Mouse (Mus musculus) myocyte (in vitro differentiated cells): ENCODE measurements around the gene Arl2bp. TPM values are rescaled to one million over a fixed set of nuclear protein-coding genes. Genes with fewer than 3 reads are reported as not detected.

Experiments
- H3K27me3 ChIP-seq: one replicate; pipeline ENCODE4 v1.6.1; 2011; ENCODE audit not compliant: control insufficient read depth, insufficient read depth, insufficient read length
- H3K36me3 ChIP-seq: one replicate; pipeline ENCODE4 v1.6.1; 2011; ENCODE audit not compliant: control insufficient read depth, insufficient read depth
- H3K4me2 ChIP-seq: one replicate; pipeline ENCODE4 v1.6.1; 2011; ENCODE audit warnings: low read depth, control low read depth
- H3K4me3 ChIP-seq: one replicate; pipeline ENCODE4 v1.5.1; 2011; ENCODE audit warnings: mild to moderate bottlenecking, control low read depth, moderate library complexity
- H3K79me2 ChIP-seq: one replicate; pipeline ENCODE4 v1.6.1; 2011; ENCODE audit not compliant: control insufficient read depth, insufficient read depth
- H3ac ChIP-seq: one replicate; pipeline ENCODE4 v1.6.1; 2011; ENCODE audit not compliant: control insufficient read depth, insufficient read length
- CEBPB ChIP-seq: IDR thresholded peaks from 2 replicates; pipeline ENCODE4 v1.6.1; 2011; ENCODE audit warnings: mild to moderate bottlenecking, moderate library complexity; ENCODE audit not compliant: poor library complexity, insufficient read depth, severe bottlenecking
- E2F4 ChIP-seq: IDR thresholded peaks from one replicate; pipeline ENCODE4 v1.6.1; 2011; ENCODE audit warnings: mild to moderate bottlenecking, control low read depth, moderate library complexity; ENCODE audit not compliant: insufficient read depth
- MAX ChIP-seq: IDR thresholded peaks from one replicate; pipeline ENCODE4 v1.6.1; 2011; ENCODE audit warnings: low read depth, mild to moderate bottlenecking, control low read depth
- MYOD1 ChIP-seq, 3 experiments: IDR thresholded peaks; one replicate each; pipeline ENCODE4 v1.6.1; 2011; ENCODE audit warnings: control low read depth in 2 of 3, low read depth in 2 of 3, mild to moderate bottlenecking in 2 of 3, moderate library complexity in 1 of 3; ENCODE audit not compliant: insufficient read length in 2 of 3, control insufficient read depth in 1 of 3
- MYOG ChIP-seq, 3 experiments: IDR thresholded peaks; one replicate each; pipeline ENCODE4 v1.6.1; 2011; ENCODE audit warnings: control low read depth in 2 of 3, low read depth in 2 of 3, mild to moderate bottlenecking in 2 of 3; ENCODE audit not compliant: insufficient read length in 2 of 3, control insufficient read depth in 1 of 3, insufficient read depth in 1 of 3
- POLR2A ChIP-seq: IDR thresholded peaks from one replicate; pipeline ENCODE4 v1.6.1; 2011; ENCODE audit warnings: low read depth, mild to moderate bottlenecking, control low read depth, moderate library complexity; ENCODE audit not compliant: insufficient read length
- POLR2AphosphoS2 ChIP-seq: IDR thresholded peaks from one replicate; pipeline ENCODE4 v1.6.1; 2011; ENCODE audit warnings: low read depth, control low read depth; ENCODE audit not compliant: insufficient read length
- REST ChIP-seq: IDR thresholded peaks from one replicate; pipeline ENCODE4 v1.6.1; 2011; ENCODE audit warnings: mild to moderate bottlenecking, control low read depth, moderate library complexity; ENCODE audit not compliant: insufficient read depth, insufficient read length
- SRF ChIP-seq: IDR thresholded peaks from one replicate; pipeline ENCODE4 v1.6.1; 2011; ENCODE audit warnings: low read depth; ENCODE audit not compliant: control insufficient read depth, insufficient read length
- TCF12 ChIP-seq: IDR thresholded peaks from one replicate; pipeline ENCODE4 v1.6.1; 2011; ENCODE audit warnings: mild to moderate bottlenecking, control low read depth; ENCODE audit not compliant: poor library complexity, insufficient read depth, severe bottlenecking
- TCF3 ChIP-seq: IDR thresholded peaks from one replicate; pipeline ENCODE4 v1.6.1; 2011; ENCODE audit warnings: low read depth, control low read depth; ENCODE audit not compliant: insufficient read length
- USF1 ChIP-seq: IDR thresholded peaks from one replicate; pipeline ENCODE4 v1.6.1; 2011; ENCODE audit warnings: low read depth, mild to moderate bottlenecking, control low read depth, moderate library complexity
- polyA plus RNA-seq: library from polyadenylated mRNA; unstranded; fragments of >200 nt; fragmentation: generic; extraction: Trizol; gene quantifications from one replicate; pipeline ENCODE4 v1.2.1, GENCODE M21; 2012; ENCODE audit warnings: missing spikeins

Arl2bp gene
- polyA plus RNA-seq, 1 experiment, result 67.4 TPM

- no peak overlapping the region for H3K4me2 ChIP-seq
- TF ChIP-seq POLR2A, result no peak
- no peak for TF ChIP-seq MAX
- no peak for TF ChIP-seq POLR2AphosphoS2
- TF ChIP-seq CEBPB, result no peak
- TF ChIP-seq TCF3, result no peak
- TF ChIP-seq MYOD1 (IDR thresholded peaks at IDR 0.05; ENCODE audit: control insufficient read depth in 1 of 3, insufficient read length in 2 of 3, low read depth in 2 of 3), result no peak
- TF ChIP-seq TCF12, result no peak
- no peak for TF ChIP-seq USF1
- TF ChIP-seq REST, result no peak
- no peak for TF ChIP-seq E2F4
- no peak for TF ChIP-seq SRF
- no peak for TF ChIP-seq MYOG (IDR thresholded peaks at IDR 0.05; ENCODE audit: control insufficient read depth in 1 of 3, insufficient read depth in 1 of 3, insufficient read length in 2 of 3, low read depth in 2 of 3)
- H3K4me3 ChIP-seq, result no peak overlapping the region
These were observed 19.6 kb downstream of the Arl2bp start for GRCm38 (mm10) chr8:94685953-94686352.

GRCm38 (mm10) chr8:94694701-94695100 is 28.3 kb downstream of the Arl2bp start:
- TF ChIP-seq USF1 (no peak), POLR2AphosphoS2 (no peak), REST (no peak), E2F4 (no peak), MYOG (IDR thresholded peaks at IDR 0.05; ENCODE audit: control insufficient read depth in 1 of 3, insufficient read depth in 1 of 3, insufficient read length in 2 of 3, low read depth in 2 of 3) (no peak), SRF (no peak), TCF12 (no peak), TCF3 (no peak), POLR2A (no peak), MAX (no peak), MYOD1 (IDR thresholded peaks at IDR 0.05; ENCODE audit: control insufficient read depth in 1 of 3, insufficient read length in 2 of 3, low read depth in 2 of 3) (no peak), CEBPB (no peak)

More at GRCm38 (mm10) chr8:94685953-94686352, 19.6 kb downstream of the Arl2bp start:
- Histone ChIP-seq H3ac (no peak overlapping the region), H3K27me3 (no peaks in the 10 kb centered on the region), H3K79me2 (no peaks in the 10 kb centered on the region), H3K36me3 (no peaks in the 10 kb centered on the region)

DNA sequence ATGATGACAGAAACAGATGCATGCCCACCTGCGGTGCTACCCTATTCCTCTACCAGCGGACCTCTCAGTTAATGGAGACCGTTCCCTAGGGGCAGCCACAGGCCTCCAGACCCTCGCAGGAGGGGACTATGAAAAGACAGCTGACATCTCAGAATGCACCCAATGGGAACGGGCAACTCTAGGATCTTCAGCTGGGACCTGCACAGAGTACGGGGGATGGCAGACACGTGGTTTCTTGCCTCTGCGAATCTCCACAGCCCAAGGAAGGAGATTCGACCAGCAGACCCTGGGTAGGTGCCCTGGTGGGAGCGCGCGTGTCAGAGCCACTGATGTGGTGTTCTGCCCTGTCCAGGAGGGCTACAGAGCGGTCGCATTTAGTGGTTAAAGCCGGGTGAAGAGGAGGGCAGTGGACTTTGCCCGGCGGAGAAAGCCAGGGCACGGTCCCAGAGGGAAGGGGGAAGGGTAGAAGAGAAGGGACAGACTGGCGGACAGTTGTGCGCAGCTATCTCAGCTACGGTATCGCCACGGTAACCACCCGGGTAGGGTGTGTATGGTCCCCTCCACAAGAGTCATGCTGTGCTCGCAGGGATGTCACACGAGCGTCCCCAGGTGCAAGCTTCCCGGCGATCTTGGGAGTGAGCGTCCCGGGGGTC is 29.1 kb downstream of the Arl2bp start:
- TF ChIP-seq TCF12, result no peak
- TF ChIP-seq POLR2A, result no peak
- TF ChIP-seq MYOG (IDR thresholded peaks at IDR 0.05; ENCODE audit: control insufficient read depth in 1 of 3, insufficient read depth in 1 of 3, insufficient read length in 2 of 3, low read depth in 2 of 3), result no peak
- no peak for TF ChIP-seq USF1
- no peak for TF ChIP-seq MYOD1 (IDR thresholded peaks at IDR 0.05; ENCODE audit: control insufficient read depth in 1 of 3, insufficient read length in 2 of 3, low read depth in 2 of 3)
- no peak for TF ChIP-seq CEBPB
- TF ChIP-seq SRF, result no peak
- no peak for TF ChIP-seq MAX
- TF ChIP-seq E2F4, result no peak
- TF ChIP-seq REST, result no peak
- TF ChIP-seq POLR2AphosphoS2, result no peak
- no peak for TF ChIP-seq TCF3
- Histone ChIP-seq H3K27me3 (peaks cover 45% of the 10 kb centered on the region), H3K4me2 (no peak overlapping the region), H3K79me2 (no peaks in the 10 kb centered on the region), H3K4me3 (no peak overlapping the region), H3ac (no peak overlapping the region), H3K36me3 (no peaks in the 10 kb centered on the region)

More at GRCm38 (mm10) chr8:94694701-94695100, 28.3 kb downstream of the Arl2bp start:
- Histone ChIP-seq H3ac (no peak overlapping the region), H3K27me3 (peaks cover 45% of the 10 kb centered on the region), H3K79me2 (no peaks in the 10 kb centered on the region), H3K4me2 (no peak overlapping the region), H3K4me3 (no peak overlapping the region), H3K36me3 (no peaks in the 10 kb centered on the region)

- H3K79me2 ChIP-seq, result no peaks in the 10 kb centered on the region
- H3K4me3 ChIP-seq, result no peak within 1 kb of the TSS
- peaks cover 45% of the 10 kb centered on the region for H3K27me3 ChIP-seq
- no peak within 1 kb of the TSS for H3K4me2 ChIP-seq
- no peak for TF ChIP-seq CEBPB
- TF ChIP-seq POLR2AphosphoS2, result no peak
- no peak for TF ChIP-seq USF1
- TF ChIP-seq MYOD1 (IDR thresholded peaks at IDR 0.05; ENCODE audit: control insufficient read depth in 1 of 3, insufficient read length in 2 of 3, low read depth in 2 of 3), result no peak
- TF ChIP-seq E2F4, result no peak
- TF ChIP-seq MAX, result no peak
- no peak for TF ChIP-seq REST
- no peak for TF ChIP-seq TCF12
- TF ChIP-seq TCF3, result no peak
- no peak for TF ChIP-seq SRF
- TF ChIP-seq POLR2A, result no peak
- TF ChIP-seq MYOG (IDR thresholded peaks at IDR 0.05; ENCODE audit: control insufficient read depth in 1 of 3, insufficient read depth in 1 of 3, insufficient read length in 2 of 3, low read depth in 2 of 3), result no peak
- H3K36me3 ChIP-seq, result no peaks in the 10 kb centered on the region
- no peak within 1 kb of the TSS for H3ac ChIP-seq
These were observed 29.6 kb downstream of the Arl2bp start, which contains the start of gene Pllp for GRCm38 (mm10) chr8:94695994-94696384. TSS of gene Pllp (minus strand) at chr8:94696278.
